Mouse (Mus musculus) midbrain, embryonic 10.5 days (tissue): ENCODE measurements around the gene Pou3f3. TPM values are rescaled to one million over a fixed set of nuclear protein-coding genes. Genes with fewer than 3 reads are reported as not detected.

Source experiments
- DNase-seq: peaks from one replicate; pipeline ENCODE4 v3.0.0-alpha.2; 2017; ENCODE audit warnings: low spot score
- H3K27ac ChIP-seq: fragments of 300-500 bp; sonication (generic); replicated peaks from 2 replicates; pipeline ENCODE4 v1.5.1; 2016; ENCODE audit warnings: mild to moderate bottlenecking
- H3K27me3 ChIP-seq: fragments of 300-500 bp; sonication (generic); 2 replicates; pipeline ENCODE4 v1.6.1; 2016; ENCODE audit warnings: low read depth, mild to moderate bottlenecking; ENCODE audit not compliant: poor library complexity, severe bottlenecking
- H3K36me3 ChIP-seq: fragments of 300-500 bp; sonication (generic); 2 replicates; pipeline ENCODE4 v1.6.1; 2016; ENCODE audit warnings: mild to moderate bottlenecking, moderate library complexity
- H3K4me1 ChIP-seq: fragments of 300-500 bp; sonication (generic); 2 replicates; pipeline ENCODE4 v1.6.1; 2016
- H3K4me3 ChIP-seq: fragments of 300-500 bp; sonication (generic); 2 replicates; pipeline ENCODE4 v1.5.1; 2016; ENCODE audit warnings: mild to moderate bottlenecking, moderate library complexity
- H3K9me3 ChIP-seq: fragments of 300-500 bp; sonication (generic); replicated peaks from 2 replicates; pipeline ENCODE4 v1.6.1; 2016; ENCODE audit warnings: mild to moderate bottlenecking
- WGBS: fragments of 180-500 bp; shearing (Covaris S2); methylation state at CpG from one replicate; pipeline ENCODE4 v1.1.7; 2016; 5-methylcytosine and 5-hydroxymethylcytosine counted together
- polyA plus RNA-seq: library from polyadenylated mRNA; unstranded; fragments of >200 nt; fragmentation: Nextera tagmentation; extraction: Ambion mirVana; gene quantifications from 2 replicates; pipeline ENCODE4 v1.2.1, GENCODE M21; 2016

Pou3f3 gene
- polyA plus RNA-seq, 1 experiment from 2014 or later = 18.2 TPM

DNA sequence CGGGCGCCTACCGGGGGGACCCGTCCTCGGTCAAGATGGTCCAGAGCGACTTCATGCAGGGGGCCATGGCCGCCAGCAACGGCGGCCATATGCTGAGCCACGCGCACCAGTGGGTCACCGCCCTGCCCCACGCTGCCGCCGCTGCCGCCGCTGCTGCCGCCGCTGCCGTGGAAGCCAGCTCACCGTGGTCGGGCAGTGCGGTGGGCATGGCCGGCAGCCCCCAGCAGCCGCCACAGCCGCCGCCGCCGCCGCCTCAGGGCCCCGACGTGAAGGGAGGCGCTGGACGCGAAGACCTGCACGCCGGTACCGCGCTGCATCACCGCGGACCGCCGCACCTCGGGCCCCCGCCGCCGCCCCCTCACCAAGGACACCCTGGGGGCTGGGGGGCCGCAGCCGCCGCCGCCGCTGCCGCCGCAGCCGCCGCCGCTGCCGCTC, 1.8 kb downstream of the Pou3f3 start:
- H3K36me3 ChIP-seq = peaks cover 53% of the 10 kb centered on the region
- peaks cover 10% of the 10 kb centered on the region for H3K4me1 ChIP-seq
- peak overlapping the region; percentile 99 for H3K4me3 ChIP-seq
- peak overlapping the region; percentile 99 for H3K27ac ChIP-seq
- H3K27me3 ChIP-seq = peaks cover 37% of the 10 kb centered on the region; the same call in 1 of the 2 replicates
- H3K9me3 ChIP-seq = no peaks in the 10 kb centered on the region
- DNase-seq = peak; percentile 53
- 1% methylated on average over 50 of the region's 58 CpGs for WGBS

DNA sequence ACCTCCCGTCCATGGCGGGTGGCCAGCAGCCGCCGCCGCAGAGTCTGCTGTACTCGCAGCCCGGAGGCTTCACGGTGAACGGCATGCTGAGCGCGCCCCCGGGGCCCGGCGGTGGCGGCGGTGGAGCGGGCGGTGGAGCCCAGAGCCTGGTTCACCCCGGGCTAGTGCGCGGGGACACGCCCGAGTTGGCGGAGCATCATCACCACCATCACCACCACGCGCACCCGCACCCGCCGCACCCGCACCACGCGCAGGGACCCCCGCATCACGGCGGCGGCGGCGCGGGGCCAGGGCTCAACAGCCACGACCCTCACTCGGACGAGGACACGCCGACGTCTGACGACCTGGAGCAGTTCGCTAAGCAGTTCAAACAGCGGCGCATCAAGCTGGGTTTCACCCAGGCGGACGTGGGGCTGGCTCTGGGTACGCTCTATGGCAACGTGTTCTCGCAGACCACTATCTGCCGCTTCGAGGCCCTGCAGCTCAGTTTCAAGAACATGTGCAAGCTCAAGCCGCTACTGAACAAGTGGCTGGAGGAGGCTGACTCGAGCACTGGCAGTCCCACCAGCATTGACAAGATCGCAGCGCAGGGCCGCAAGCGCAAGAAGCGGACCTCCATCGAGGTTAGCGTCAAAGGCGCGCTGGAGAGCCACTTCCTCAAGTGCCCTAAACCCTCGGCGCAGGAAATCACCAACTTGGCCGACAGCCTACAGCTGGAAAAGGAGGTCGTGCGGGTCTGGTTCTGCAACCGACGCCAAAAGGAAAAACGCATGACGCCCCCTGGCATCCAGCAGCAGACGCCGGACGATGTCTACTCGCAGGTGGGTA, 2.4 kb downstream of the Pou3f3 start:
- H3K36me3 ChIP-seq = peaks cover 54% of the 10 kb centered on the region
- peaks cover 38% of the 10 kb centered on the region; the same call in 1 of the 2 replicates for H3K27me3 ChIP-seq

DNA sequence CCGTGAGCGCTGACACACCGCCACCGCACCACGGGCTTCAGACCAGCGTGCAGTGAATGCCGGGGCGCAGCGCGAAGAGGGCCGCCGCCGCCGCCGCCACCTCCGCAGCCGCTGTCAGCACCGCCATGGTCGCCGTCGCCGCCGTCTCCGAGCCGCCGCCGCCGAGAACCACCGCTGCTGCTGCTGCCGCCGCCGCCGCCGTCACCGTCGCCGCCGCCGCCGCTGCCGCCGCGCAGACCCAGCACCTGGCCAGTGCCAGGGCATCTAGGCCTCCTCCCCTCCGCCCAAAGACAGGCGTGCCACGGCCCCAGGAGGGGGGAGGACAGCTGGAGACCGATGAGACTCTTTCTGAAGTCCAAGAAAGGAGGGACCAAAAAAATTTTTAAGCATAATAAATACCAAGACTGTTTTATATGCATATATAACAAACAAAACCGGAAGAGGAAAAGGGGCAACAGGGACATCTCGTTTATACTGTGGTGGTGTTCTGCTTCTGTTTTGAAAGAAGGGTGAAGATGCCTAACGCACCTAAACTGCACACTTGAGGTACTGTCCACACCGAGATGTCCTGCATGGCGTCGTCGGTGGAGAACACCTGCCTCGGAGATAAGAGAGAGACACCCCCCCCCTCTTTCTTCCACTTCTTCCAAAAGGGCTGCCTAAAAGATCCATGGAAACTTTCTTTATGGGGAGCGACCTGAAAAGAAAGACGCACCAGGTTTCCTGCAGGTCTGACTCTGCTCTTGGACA, 3.2 kb downstream of the Pou3f3 start:
- Histone ChIP-seq H3K27me3 (peaks cover 46% of the 10 kb centered on the region), H3K36me3 (peaks cover 54% of the 10 kb centered on the region), H3K4me1 (peaks cover 20% of the 10 kb centered on the region), H3K4me3 (peak overlapping the region; percentile 99), H3K9me3 (no peaks in the 10 kb centered on the region), H3K27ac (peak overlapping the region; percentile 99)
- 1% methylated on average over 57 of the region's 57 CpGs for WGBS
- DNase-seq = peak; percentile 21

More for the DNA sequence above, 2.4 kb downstream of the Pou3f3 start:
- under 1% methylated on average over 76 of the region's 80 CpGs for WGBS
- peak overlapping the region; percentile 99 for H3K27ac ChIP-seq
- peaks cover 12% of the 10 kb centered on the region for H3K4me1 ChIP-seq
- peak overlapping the region; percentile 99 for H3K4me3 ChIP-seq
- DNase-seq = peak; percentile 70
- H3K9me3 ChIP-seq = no peaks in the 10 kb centered on the region

GRCm38 (mm10) chr1:42699471-42699871, 3.9 kb downstream of the Pou3f3 start:
- Histone ChIP-seq H3K27me3 (peaks cover 53% of the 10 kb centered on the region), H3K27ac (peak overlapping the region; percentile 99), H3K36me3 (peaks cover 54% of the 10 kb centered on the region), H3K9me3 (no peaks in the 10 kb centered on the region), H3K4me3 (peak overlapping the region; percentile 99), H3K4me1 (peaks cover 27% of the 10 kb centered on the region)
- under 1% methylated on average over 19 of the region's 19 CpGs for WGBS
- peak; percentile 46 for DNase-seq

DNA sequence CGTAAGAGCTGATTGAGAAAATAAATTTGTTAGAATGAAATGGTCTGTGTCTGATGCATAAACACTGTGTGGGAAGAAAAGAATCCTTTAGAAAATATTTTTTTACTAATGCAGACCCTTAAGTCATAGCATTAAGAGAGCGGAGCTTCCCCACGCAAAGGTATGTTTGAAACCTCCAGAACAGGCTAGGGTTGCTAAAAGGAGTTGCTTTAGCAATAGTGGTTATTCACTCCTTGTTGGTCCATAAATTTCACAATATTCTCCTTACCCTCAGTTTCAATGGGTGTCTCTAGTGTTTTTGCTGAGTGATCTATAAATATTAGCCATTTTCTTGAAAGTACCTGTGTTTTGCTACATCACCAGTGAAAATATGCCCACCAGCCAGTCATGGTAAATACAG, 4.6 kb downstream of the Pou3f3 start:
- Histone ChIP-seq H3K4me1 (peaks cover 34% of the 10 kb centered on the region), H3K27ac (peak overlapping the region; percentile 99), H3K27me3 (peaks cover 58% of the 10 kb centered on the region), H3K36me3 (peaks cover 55% of the 10 kb centered on the region), H3K4me3 (peak overlapping the region; percentile 99), H3K9me3 (no peaks in the 10 kb centered on the region)
- 8% methylated on average over 3 of the region's 3 CpGs for WGBS
- DNase-seq = no peak

DNA sequence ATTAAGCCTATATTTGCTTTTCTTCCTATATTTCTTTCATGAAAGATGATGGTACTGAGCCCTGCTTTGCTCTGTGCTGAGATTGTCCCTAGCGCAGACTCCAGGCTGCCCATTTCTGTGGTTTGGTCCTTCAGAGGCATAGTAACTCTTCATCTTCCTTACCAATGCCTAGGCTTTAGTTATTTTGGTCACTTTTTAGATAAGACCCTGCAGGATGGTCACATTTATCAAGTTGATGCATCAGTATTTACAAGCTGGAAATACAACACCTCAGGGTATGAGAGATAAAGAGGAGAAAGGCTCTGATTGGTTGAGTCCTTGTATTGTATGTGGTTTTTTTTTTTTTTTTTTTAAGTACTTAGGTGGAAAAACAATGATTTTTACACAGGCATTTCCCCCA, 5.2 kb downstream of the Pou3f3 start:
- peaks cover 60% of the 10 kb centered on the region for H3K36me3 ChIP-seq
- 20% methylated on average over 1 of the region's 1 CpGs for WGBS
- peaks cover 41% of the 10 kb centered on the region for H3K4me1 ChIP-seq
- no peaks in the 10 kb centered on the region for H3K9me3 ChIP-seq
- peak overlapping the region; percentile 99 for H3K4me3 ChIP-seq
- peak overlapping the region; percentile 99 for H3K27ac ChIP-seq
- no peak for DNase-seq
- H3K27me3 ChIP-seq = peaks cover 59% of the 10 kb centered on the region

GRCm38 (mm10) chr1:42701833-42702611, 6.5 kb downstream of the Pou3f3 start:
- H3K4me3 ChIP-seq = peak overlapping the region; percentile 99
- DNase-seq = no peak
- H3K27me3 ChIP-seq = peaks cover 71% of the 10 kb centered on the region
- peaks cover 53% of the 10 kb centered on the region for H3K4me1 ChIP-seq
- H3K9me3 ChIP-seq = no peaks in the 10 kb centered on the region
- peak overlapping the region; percentile 99 for H3K27ac ChIP-seq
- peaks cover 57% of the 10 kb centered on the region for H3K36me3 ChIP-seq
- 11% methylated on average over 5 of the region's 5 CpGs for WGBS

GRCm38 (mm10) chr1:42702984-42703383, 7.4 kb downstream of the Pou3f3 start:
- Histone ChIP-seq H3K9me3 (no peaks in the 10 kb centered on the region), H3K27me3 (peaks cover 73% of the 10 kb centered on the region), H3K36me3 (peaks cover 57% of the 10 kb centered on the region), H3K4me3 (peak overlapping the region; percentile 99), H3K4me1 (peaks cover 62% of the 10 kb centered on the region), H3K27ac (peak overlapping the region; percentile 96)
- DNase-seq = no peak
- 4% methylated on average over 9 of the region's 9 CpGs for WGBS

GRCm38 (mm10) chr1:42703424-42703823, 7.9 kb downstream of the Pou3f3 start:
- H3K9me3 ChIP-seq = no peaks in the 10 kb centered on the region
- WGBS = 3% methylated on average over 7 of the region's 7 CpGs
- H3K4me3 ChIP-seq = peak overlapping the region; percentile 99
- peaks cover 56% of the 10 kb centered on the region for H3K36me3 ChIP-seq
- peaks cover 67% of the 10 kb centered on the region for H3K4me1 ChIP-seq
- H3K27ac ChIP-seq = peak overlapping the region; percentile 96
- DNase-seq = peak; percentile 70
- peaks cover 73% of the 10 kb centered on the region for H3K27me3 ChIP-seq

GRCm38 (mm10) chr1:42703851-42704613, 8.5 kb downstream of the Pou3f3 start:
- peaks cover 73% of the 10 kb centered on the region for H3K4me1 ChIP-seq
- peaks cover 73% of the 10 kb centered on the region for H3K27me3 ChIP-seq
- WGBS = under 1% methylated on average over 26 of the region's 26 CpGs
- peak overlapping the region; percentile 99 for H3K4me3 ChIP-seq
- peaks cover 56% of the 10 kb centered on the region for H3K36me3 ChIP-seq
- DNase-seq = peak; percentile 74
- peak overlapping the region; percentile 96 for H3K27ac ChIP-seq
- H3K9me3 ChIP-seq = no peaks in the 10 kb centered on the region

- 2% methylated on average over 17 of the region's 17 CpGs for WGBS
- H3K4me3 ChIP-seq = peak overlapping the region; percentile 99
- peaks cover 78% of the 10 kb centered on the region for H3K27me3 ChIP-seq
- H3K36me3 ChIP-seq = peaks cover 56% of the 10 kb centered on the region
- peak overlapping the region; percentile 96 for H3K27ac ChIP-seq
- DNase-seq = peak; percentile 57
- H3K9me3 ChIP-seq = no peaks in the 10 kb centered on the region
- peaks cover 84% of the 10 kb centered on the region for H3K4me1 ChIP-seq
Observed at GRCm38 (mm10) chr1:42704981-42705810, 9.6 kb downstream of the Pou3f3 start.
